Comparison of ENCODE assay signal across 8 mouse cellular contexts in the genomic region with DNA sequence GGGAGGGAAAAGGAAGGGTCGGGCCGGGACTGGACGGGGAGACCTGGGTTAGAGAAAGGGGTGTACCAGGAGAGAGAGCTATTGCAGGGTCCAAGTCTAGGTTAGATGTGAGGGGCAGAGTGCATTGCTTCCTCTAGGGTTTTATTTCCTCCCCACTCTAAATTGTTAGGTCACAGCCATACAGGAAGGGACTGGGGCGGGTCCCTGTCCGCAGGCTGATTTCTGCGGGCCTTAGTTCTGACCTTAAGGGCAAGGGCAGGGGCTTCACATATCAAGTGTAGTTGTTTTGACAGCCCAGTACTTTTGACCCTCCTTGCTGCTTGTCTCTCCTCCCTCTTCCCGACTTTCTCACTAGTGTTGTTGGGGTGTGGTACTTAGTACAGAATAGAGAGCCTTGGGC. TPM values are rescaled to one million over a fixed set of nuclear protein-coding genes. Genes with fewer than 3 reads are reported as not detected.
DNase-seq lines count a peak whose midpoint lies in the region; ATAC-seq lines count a peak whose summit lies in the region.

No protein-coding gene starts in this region.

- H3K36me3 ChIP-seq in embryonic facial prominence, embryonic 14.5 days (ENCODE audit: control insufficient read depth, insufficient read depth, low read length) = peaks cover 29% of the 10 kb centered on the region
- H3K36me3 ChIP-seq in hindbrain, embryonic 15.5 days = peaks cover 9% of the 10 kb centered on the region
- H3K36me3 ChIP-seq in lung, embryonic 16.5 days (ENCODE audit: control insufficient read depth, insufficient read depth, low read length) = peaks cover 5% of the 10 kb centered on the region; the same call in 1 of the 2 replicates
- H3K36me3 ChIP-seq in stomach, embryonic 15.5 days = peaks cover 11% of the 10 kb centered on the region; the same call in 1 of the 2 replicates

- H3K9me3 ChIP-seq in embryonic facial prominence, embryonic 14.5 days (ENCODE audit: control insufficient read depth, low read length) = no peaks in the 10 kb centered on the region
- no peaks in the 10 kb centered on the region for H3K9me3 ChIP-seq in hindbrain, embryonic 15.5 days
- H3K9me3 ChIP-seq in lung, embryonic 16.5 days (ENCODE audit: control insufficient read depth, low read length) = no peaks in the 10 kb centered on the region
- no peaks in the 10 kb centered on the region for H3K9me3 ChIP-seq in stomach, embryonic 15.5 days

- H3K9ac ChIP-seq in embryonic facial prominence, embryonic 14.5 days (ENCODE audit: low read depth, low read length) = peak overlapping the region; percentile 97
- H3K9ac ChIP-seq in hindbrain, embryonic 15.5 days = peak overlapping the region; percentile 97
- peak overlapping the region; percentile 99 for H3K9ac ChIP-seq in lung, embryonic 16.5 days (ENCODE audit: low read length)
- peak overlapping the region; percentile 100; the same call in 1 of the 2 replicates for H3K9ac ChIP-seq in stomach, embryonic 15.5 days

- 1% methylated on average over 7 of the region's 7 CpGs for WGBS in embryonic facial prominence, embryonic 14.5 days
- WGBS in hindbrain, embryonic 15.5 days = 3% methylated on average over 7 of the region's 7 CpGs
- 0% methylated on average over 7 of the region's 7 CpGs for WGBS in lung, embryonic 16.5 days
- WGBS in stomach, embryonic 15.5 days = 0% methylated on average over 7 of the region's 7 CpGs

- H3K4me2 ChIP-seq in embryonic facial prominence, embryonic 14.5 days (ENCODE audit: low read depth, low read length) = peak overlapping the region; percentile 82
- H3K4me2 ChIP-seq in hindbrain, embryonic 15.5 days = peak overlapping the region; percentile 84
- H3K4me2 ChIP-seq in lung, embryonic 16.5 days (ENCODE audit: low read depth, low read length) = peak overlapping the region; percentile 90
- peak overlapping the region; percentile 70 for H3K4me2 ChIP-seq in stomach, embryonic 15.5 days

- peak overlapping the region; percentile 98 for H3K27ac ChIP-seq in embryonic facial prominence, embryonic 14.5 days (replicated peaks; ENCODE audit: low read depth, low read length)
- peak overlapping the region; percentile 98 for H3K27ac ChIP-seq in hindbrain, embryonic 15.5 days (replicated peaks)
- peak overlapping the region; percentile 96 for H3K27ac ChIP-seq in lung, embryonic 16.5 days (ENCODE audit: low read length)
- H3K27ac ChIP-seq in stomach, embryonic 15.5 days = peak overlapping the region; percentile 97

- no peaks in the 10 kb centered on the region for H3K27me3 ChIP-seq in embryonic facial prominence, embryonic 14.5 days (replicated peaks; ENCODE audit: control insufficient read depth, insufficient read depth, low read length)
- no peaks in the 10 kb centered on the region for H3K27me3 ChIP-seq in hindbrain, embryonic 15.5 days
- no peaks in the 10 kb centered on the region for H3K27me3 ChIP-seq in lung, embryonic 16.5 days (ENCODE audit: control insufficient read depth, insufficient read depth, low read depth, low read length)
- H3K27me3 ChIP-seq in stomach, embryonic 15.5 days (replicated peaks) = no peaks in the 10 kb centered on the region

- H3K4me3 ChIP-seq in embryonic facial prominence, embryonic 14.5 days (ENCODE audit: low read depth, low read length) = peak overlapping the region; percentile 98
- peak overlapping the region; percentile 99 for H3K4me3 ChIP-seq in hindbrain, embryonic 15.5 days
- peak overlapping the region; percentile 99 for H3K4me3 ChIP-seq in lung, embryonic 16.5 days (ENCODE audit: low read length)
- peak overlapping the region; percentile 100 for H3K4me3 ChIP-seq in stomach, embryonic 15.5 days (replicated peaks)

- ATAC-seq in embryonic facial prominence, embryonic 14.5 days (ENCODE audit: low read depth) = no peak
- no peak for ATAC-seq in hindbrain, embryonic 15.5 days (ENCODE audit: low FRiP score, low read depth)
- ATAC-seq in lung, embryonic 16.5 days (ENCODE audit: low read depth) = no peak
- ATAC-seq in stomach, embryonic 15.5 days (ENCODE audit: insufficient read depth, low FRiP score, low read depth) = no peak

- peak; percentile 15 for DNase-seq in retina, postnatal 1 day
- DNase-seq in retina, embryonic 14.5 days (ENCODE audit: low spot score) = no peak
- no peak for DNase-seq in embryonic facial prominence, embryonic 14.5 days (ENCODE audit: low spot score)
- DNase-seq in layer of hippocampus, adult 11-12 months (ENCODE audit: low spot score) = no peak
- no peak for DNase-seq in cerebellum, postnatal 25 days

- peaks cover 8% of the 10 kb centered on the region; the same call in 1 of the 2 replicates for H3K4me1 ChIP-seq in embryonic facial prominence, embryonic 14.5 days (ENCODE audit: control insufficient read depth, insufficient read depth, low read length)
- H3K4me1 ChIP-seq in hindbrain, embryonic 15.5 days (replicated peaks) = peaks cover 24% of the 10 kb centered on the region
- H3K4me1 ChIP-seq in lung, embryonic 16.5 days (replicated peaks; ENCODE audit: control insufficient read depth, insufficient read depth, low read length) = peaks cover 21% of the 10 kb centered on the region
- H3K4me1 ChIP-seq in stomach, embryonic 15.5 days = peaks cover 14% of the 10 kb centered on the region; the same call in 1 of the 2 replicates

RNA-seq across cellular contexts. Expression of a gene that starts 1.1 kb away (rescaled TPM):
- polyA plus RNA-seq in embryonic facial prominence, embryonic 14.5 days (2014; fragmentation: Nextera tagmentation; extraction: Ambion mirVana) = 639 and 673 TPM in 2 replicates
- polyA plus RNA-seq in hindbrain, embryonic 15.5 days (2015; fragmentation: Nextera tagmentation; extraction: Ambion mirVana) = 281 and 313 TPM in 2 replicates
- 430 and 509 TPM in 2 replicates for polyA plus RNA-seq in lung, embryonic 16.5 days (2015; fragmentation: Nextera tagmentation; extraction: Ambion mirVana)
- 449 and 538 TPM in 2 replicates for polyA plus RNA-seq in stomach, embryonic 15.5 days (2015; fragmentation: Nextera tagmentation; extraction: Ambion mirVana)

RNA-seq across cellular contexts. Expression of a gene that starts 3.0 kb away (rescaled TPM):
- polyA plus RNA-seq in embryonic facial prominence, embryonic 14.5 days (2014; fragmentation: Nextera tagmentation; extraction: Ambion mirVana) = 92.5 and 92.9 TPM in 2 replicates
- 110 and 112 TPM in 2 replicates for polyA plus RNA-seq in hindbrain, embryonic 15.5 days (2015; fragmentation: Nextera tagmentation; extraction: Ambion mirVana)
- 96.5 and 104 TPM in 2 replicates for polyA plus RNA-seq in lung, embryonic 16.5 days (2015; fragmentation: Nextera tagmentation; extraction: Ambion mirVana)
- 96.0 and 102 TPM in 2 replicates for polyA plus RNA-seq in stomach, embryonic 15.5 days (2015; fragmentation: Nextera tagmentation; extraction: Ambion mirVana)

RNA-seq across cellular contexts. Expression of a gene that starts 6.0 kb away (rescaled TPM):
- polyA plus RNA-seq in embryonic facial prominence, embryonic 14.5 days (2014; fragmentation: Nextera tagmentation; extraction: Ambion mirVana) = 19.6 and 19.7 TPM in 2 replicates
- polyA plus RNA-seq in hindbrain, embryonic 15.5 days (2015; fragmentation: Nextera tagmentation; extraction: Ambion mirVana) = 2.2 and 2.4 TPM in 2 replicates
- polyA plus RNA-seq in lung, embryonic 16.5 days (2015; fragmentation: Nextera tagmentation; extraction: Ambion mirVana) = 8.0 and 11.1 TPM in 2 replicates
- 10.1 and 10.9 TPM in 2 replicates for polyA plus RNA-seq in stomach, embryonic 15.5 days (2015; fragmentation: Nextera tagmentation; extraction: Ambion mirVana)

RNA-seq across cellular contexts. Expression of a gene that starts 6.5 kb away (rescaled TPM):
- 0.24 and 0.32 TPM in 2 replicates for polyA plus RNA-seq in embryonic facial prominence, embryonic 14.5 days (2014; fragmentation: Nextera tagmentation; extraction: Ambion mirVana)
- polyA plus RNA-seq in hindbrain, embryonic 15.5 days (2015; fragmentation: Nextera tagmentation; extraction: Ambion mirVana) = 0.73 and 1.3 TPM in 2 replicates
- 0.11 and 1.1 TPM in 2 replicates for polyA plus RNA-seq in lung, embryonic 16.5 days (2015; fragmentation: Nextera tagmentation; extraction: Ambion mirVana)
- polyA plus RNA-seq in stomach, embryonic 15.5 days (2015; fragmentation: Nextera tagmentation; extraction: Ambion mirVana) = 0.30 and 0.67 TPM in 2 replicates

RNA-seq across cellular contexts. Expression of a gene that starts 23.8 kb away (rescaled TPM):
- 52.4 and 56.7 TPM in 2 replicates for polyA plus RNA-seq in embryonic facial prominence, embryonic 14.5 days (2014; fragmentation: Nextera tagmentation; extraction: Ambion mirVana)
- 68.0 and 70.6 TPM in 2 replicates for polyA plus RNA-seq in hindbrain, embryonic 15.5 days (2015; fragmentation: Nextera tagmentation; extraction: Ambion mirVana)
- 52.5 and 54.2 TPM in 2 replicates for polyA plus RNA-seq in lung, embryonic 16.5 days (2015; fragmentation: Nextera tagmentation; extraction: Ambion mirVana)
- 45.7 and 47.5 TPM in 2 replicates for polyA plus RNA-seq in stomach, embryonic 15.5 days (2015; fragmentation: Nextera tagmentation; extraction: Ambion mirVana)
